Mouse (Mus musculus) neural tube, embryonic 12.5 days (tissue): ENCODE measurements around the gene Tbc1d16. TPM values are rescaled to one million over a fixed set of nuclear protein-coding genes. Genes with fewer than 3 reads are reported as not detected.

Source experiments
- ATAC-seq: fragments of 200-750 bp; cut with Nextera tagmentation; 2 replicates; pipeline ENCODE4 v1.8.0; 2017; ENCODE audit warnings: low read depth, mild to moderate bottlenecking, moderate TSS enrichment, moderate library complexity; ENCODE audit not compliant: low FRiP score
- H3K27ac ChIP-seq: fragments of 300-500 bp; sonication (generic); 2 replicates; pipeline ENCODE4 v1.5.1; 2016
- H3K27me3 ChIP-seq: fragments of 300-500 bp; sonication (generic); replicated peaks from 2 replicates; pipeline ENCODE4 v1.6.1; 2016; ENCODE audit warnings: mild to moderate bottlenecking
- H3K36me3 ChIP-seq: fragments of 300-500 bp; sonication (generic); 2 replicates; pipeline ENCODE4 v1.6.1; 2016; ENCODE audit warnings: mild to moderate bottlenecking
- H3K4me1 ChIP-seq: fragments of 300-500 bp; sonication (generic); 2 replicates; pipeline ENCODE4 v1.6.1; 2016
- H3K4me2 ChIP-seq: fragments of 300-500 bp; sonication (generic); replicated peaks from 2 replicates; pipeline ENCODE4 v1.6.1; 2016; ENCODE audit warnings: mild to moderate bottlenecking
- H3K4me3 ChIP-seq: fragments of 300-500 bp; sonication (generic); 2 replicates; pipeline ENCODE4 v1.5.1; 2016
- H3K9ac ChIP-seq: fragments of 300-500 bp; sonication (generic); 2 replicates; pipeline ENCODE4 v1.6.1; 2016; ENCODE audit warnings: mild to moderate bottlenecking
- H3K9me3 ChIP-seq: fragments of 300-500 bp; sonication (generic); 2 replicates; pipeline ENCODE4 v1.6.1; 2016; ENCODE audit warnings: mild to moderate bottlenecking
- WGBS: fragments of 180-500 bp; shearing (Covaris S2); methylation state at CpG from one replicate; pipeline ENCODE4 v1.1.7; 2016; 5-methylcytosine and 5-hydroxymethylcytosine counted together
- polyA plus RNA-seq: library from polyadenylated mRNA; unstranded; fragments of >200 nt; fragmentation: Nextera tagmentation; extraction: Ambion mirVana; gene quantifications from 2 replicates; pipeline ENCODE4 v1.2.1, GENCODE M21; 2016

Gene Tbc1d16
- polyA plus RNA-seq, 1 experiment from 2014 or later: 26.0 TPM

- H3K9ac ChIP-seq: no peak overlapping the region
- 57% methylated on average over 16 of the region's 16 CpGs for WGBS
- H3K4me3 ChIP-seq: no peak overlapping the region
- ATAC-seq: no peak
- H3K4me2 ChIP-seq: no peak overlapping the region
- no peaks in the 10 kb centered on the region for H3K9me3 ChIP-seq
- peaks cover 28% of the 10 kb centered on the region for H3K36me3 ChIP-seq
- H3K27ac ChIP-seq: no peak overlapping the region
- H3K4me1 ChIP-seq: peaks cover 20% of the 10 kb centered on the region
- H3K27me3 ChIP-seq: no peaks in the 10 kb centered on the region; the same call in 1 of the 2 replicates
Measured at GRCm38 (mm10) chr11:119144801-119145475, 83.4 kb downstream of the Tbc1d16 start.

GRCm38 (mm10) chr11:119143376-119144002 lies 84.8 kb downstream of the Tbc1d16 start:
- H3K9ac ChIP-seq: no peak overlapping the region
- H3K4me3 ChIP-seq: no peak overlapping the region
- 89% methylated on average over 16 of the region's 16 CpGs for WGBS
- no peaks in the 10 kb centered on the region; the same call in 1 of the 2 replicates for H3K27me3 ChIP-seq
- peaks cover 14% of the 10 kb centered on the region for H3K36me3 ChIP-seq
- ATAC-seq: no peak
- H3K4me1 ChIP-seq: peaks cover 20% of the 10 kb centered on the region
- no peak overlapping the region for H3K27ac ChIP-seq
- no peak overlapping the region for H3K4me2 ChIP-seq
- H3K9me3 ChIP-seq: no peaks in the 10 kb centered on the region

- no peak overlapping the region for H3K4me2 ChIP-seq
- WGBS: 90% methylated on average over 8 of the region's 8 CpGs
- H3K4me1 ChIP-seq: peaks cover 20% of the 10 kb centered on the region
- no peak for ATAC-seq
- no peak overlapping the region for H3K27ac ChIP-seq
- H3K36me3 ChIP-seq: peaks cover 5% of the 10 kb centered on the region
- no peaks in the 10 kb centered on the region; the same call in 1 of the 2 replicates for H3K27me3 ChIP-seq
- no peak overlapping the region for H3K9ac ChIP-seq
- no peaks in the 10 kb centered on the region for H3K9me3 ChIP-seq
- no peak overlapping the region for H3K4me3 ChIP-seq
Measured at GRCm38 (mm10) chr11:119142615-119143014, 85.7 kb downstream of the Tbc1d16 start.

GRCm38 (mm10) chr11:119139026-119139425 lies 89.3 kb downstream of the Tbc1d16 start:
- Histone ChIP-seq H3K9ac (no peak overlapping the region), H3K4me3 (no peak overlapping the region), H3K4me1 (peaks cover 6% of the 10 kb centered on the region), H3K27me3 (no peaks in the 10 kb centered on the region), H3K4me2 (no peak overlapping the region), H3K9me3 (no peaks in the 10 kb centered on the region), H3K36me3 (no peaks in the 10 kb centered on the region), H3K27ac (no peak overlapping the region)
- 89% methylated on average over 6 of the region's 6 CpGs for WGBS
- ATAC-seq: no peak

GRCm38 (mm10) chr11:119138205-119138604 lies 90.1 kb downstream of the Tbc1d16 start:
- Histone ChIP-seq H3K27me3 (no peaks in the 10 kb centered on the region), H3K27ac (no peak overlapping the region), H3K9me3 (no peaks in the 10 kb centered on the region), H3K4me3 (no peak overlapping the region), H3K36me3 (no peaks in the 10 kb centered on the region), H3K4me1 (peaks cover 3% of the 10 kb centered on the region), H3K4me2 (no peak overlapping the region), H3K9ac (no peak overlapping the region)
- ATAC-seq: no peak
- 75% methylated on average over 9 of the region's 9 CpGs for WGBS

- no peak for ATAC-seq
- Histone ChIP-seq H3K9me3 (no peaks in the 10 kb centered on the region), H3K36me3 (no peaks in the 10 kb centered on the region), H3K4me2 (peak overlapping the region; percentile 38), H3K4me3 (no peak overlapping the region), H3K27ac (no peak overlapping the region), H3K4me1 (peaks cover 15% of the 10 kb centered on the region), H3K9ac (no peak overlapping the region), H3K27me3 (peaks cover 4% of the 10 kb centered on the region; the same call in 1 of the 2 replicates)
- 24% methylated on average over 17 of the region's 17 CpGs for WGBS
Measured at GRCm38 (mm10) chr11:119134586-119134985, 93.7 kb downstream of the Tbc1d16 start.

- no peaks in the 10 kb centered on the region for H3K9me3 ChIP-seq
- no peaks in the 10 kb centered on the region for H3K36me3 ChIP-seq
- no peak overlapping the region for H3K9ac ChIP-seq
- no peak overlapping the region for H3K27ac ChIP-seq
- H3K4me1 ChIP-seq: peaks cover 25% of the 10 kb centered on the region
- H3K4me2 ChIP-seq: no peak overlapping the region
- peaks cover 13% of the 10 kb centered on the region for H3K27me3 ChIP-seq
- 74% methylated on average over 5 of the region's 5 CpGs for WGBS
- no peak for ATAC-seq
- H3K4me3 ChIP-seq: no peak overlapping the region
Measured at GRCm38 (mm10) chr11:119133437-119134221, 94.7 kb downstream of the Tbc1d16 start.

GRCm38 (mm10) chr11:119132198-119133035 lies 95.9 kb downstream of the Tbc1d16 start:
- H3K36me3 ChIP-seq: no peaks in the 10 kb centered on the region
- H3K4me2 ChIP-seq: no peak overlapping the region
- ATAC-seq: no peak
- H3K27me3 ChIP-seq: peaks cover 19% of the 10 kb centered on the region
- H3K9ac ChIP-seq: no peak overlapping the region
- no peak overlapping the region for H3K4me3 ChIP-seq
- H3K27ac ChIP-seq: no peak overlapping the region
- peaks cover 37% of the 10 kb centered on the region for H3K4me1 ChIP-seq
- H3K9me3 ChIP-seq: no peaks in the 10 kb centered on the region
- WGBS: 80% methylated on average over 14 of the region's 14 CpGs

GRCm38 (mm10) chr11:119130081-119130765 lies 98.1 kb downstream of the Tbc1d16 start:
- ATAC-seq: peak; percentile 54
- 0 out of 2 replicates have a peak overlapping the region, but pooled peaks have one; percentile 10 for H3K4me3 ChIP-seq
- peak overlapping the region; percentile 54 for H3K4me2 ChIP-seq
- no peak overlapping the region for H3K9ac ChIP-seq
- no peaks in the 10 kb centered on the region for H3K36me3 ChIP-seq
- H3K9me3 ChIP-seq: no peaks in the 10 kb centered on the region
- H3K27ac ChIP-seq: peak overlapping the region; percentile 32; the same call in 1 of the 2 replicates
- WGBS: 6% methylated on average over 24 of the region's 24 CpGs
- peaks cover 57% of the 10 kb centered on the region for H3K4me1 ChIP-seq
- H3K27me3 ChIP-seq: peaks cover 19% of the 10 kb centered on the region

GRCm38 (mm10) chr11:119129281-119130058 lies 98.8 kb downstream of the Tbc1d16 start:
- Histone ChIP-seq H3K27ac (peak overlapping the region; percentile 32; the same call in 1 of the 2 replicates), H3K9me3 (no peaks in the 10 kb centered on the region), H3K4me3 (0 out of 2 replicates have a peak overlapping the region, but pooled peaks have one; percentile 2), H3K9ac (no peak overlapping the region), H3K27me3 (peaks cover 19% of the 10 kb centered on the region), H3K36me3 (no peaks in the 10 kb centered on the region), H3K4me1 (peaks cover 58% of the 10 kb centered on the region), H3K4me2 (peak overlapping the region; percentile 54)
- 40% methylated on average over 18 of the region's 18 CpGs for WGBS
- ATAC-seq: no peak
